Mouse (Mus musculus) thymus, adult 2 months (tissue): ENCODE results near the gene Cntn5.

Experiments used
- CTCF ChIP-seq: fragments of 200-500 bp; IDR thresholded peaks from 2 replicates; pipeline ENCODE4 v1.5.1; 2012; ENCODE audit warnings: mild to moderate bottlenecking, control low read depth, low read length, moderate library complexity, borderline replicate concordance; ENCODE audit not compliant: control insufficient read depth, poor library complexity, insufficient read depth; ENCODE audit errors: extremely low read depth
- POLR2A ChIP-seq: fragments of 200-500 bp; IDR thresholded peaks from 2 replicates; pipeline ENCODE4 v1.6.1; 2012; ENCODE audit warnings: mild to moderate bottlenecking, low read length, control low read depth, moderate library complexity; ENCODE audit not compliant: control insufficient read depth, poor library complexity, insufficient read depth; ENCODE audit errors: extremely low read depth

- TF ChIP-seq CTCF (no peak), POLR2A (no peak)
These were observed 504.5 kb downstream of the Cntn5 start for GRCm38 (mm10) chr9:10400099-10400498.
